Mouse (Mus musculus) stomach, postnatal 0 days (tissue): ENCODE data around the gene Cttnbp2. TPM values are rescaled to one million over a fixed set of nuclear protein-coding genes. Genes with fewer than 3 reads are reported as not detected.

Source experiments
- ATAC-seq: fragments of 200-750 bp; cut with Nextera tagmentation; 2 replicates; pipeline ENCODE4 v1.8.0; 2017; ENCODE audit not compliant: low FRiP score, low TSS enrichment
- DNase-seq: peaks from one replicate; pipeline ENCODE4 v3.0.0-alpha.2; 2016; ENCODE audit warnings: low spot score
- H3K27ac ChIP-seq: fragments of 300-500 bp; sonication (generic); replicated peaks from 2 replicates; pipeline ENCODE4 v1.5.1; 2014; ENCODE audit warnings: mild to moderate bottlenecking, control low read depth
- H3K27me3 ChIP-seq: fragments of 300-500 bp; sonication (generic); 2 replicates; pipeline ENCODE4 v1.6.1; 2014; ENCODE audit warnings: low read length; ENCODE audit not compliant: control insufficient read depth, insufficient read depth
- H3K36me3 ChIP-seq: fragments of 300-500 bp; sonication (generic); 2 replicates; pipeline ENCODE4 v1.6.1; 2014; ENCODE audit warnings: low read length, mixed read lengths; ENCODE audit not compliant: control insufficient read depth, insufficient read depth
- H3K4me1 ChIP-seq: fragments of 300-500 bp; sonication (generic); replicated peaks from 2 replicates; pipeline ENCODE4 v1.6.1; 2014; ENCODE audit warnings: antibody characterized with exemption; ENCODE audit not compliant: control insufficient read depth, insufficient read depth
- H3K4me2 ChIP-seq: fragments of 300-500 bp; sonication (generic); replicated peaks from 2 replicates; pipeline ENCODE4 v1.6.1; 2014; ENCODE audit warnings: low read depth, mild to moderate bottlenecking, control low read depth, moderate library complexity
- H3K4me3 ChIP-seq: fragments of 300-500 bp; sonication (generic); 2 replicates; pipeline ENCODE4 v1.5.1; 2014; ENCODE audit warnings: low read depth, low read length, control low read depth
- H3K9ac ChIP-seq: fragments of 300-500 bp; sonication (generic); 2 replicates; pipeline ENCODE4 v1.6.1; 2014; ENCODE audit warnings: mild to moderate bottlenecking, low read length, control low read depth, mixed read lengths
- H3K9me3 ChIP-seq: fragments of 300-500 bp; sonication (generic); 2 replicates; pipeline ENCODE4 v1.6.1; 2016; ENCODE audit warnings: low read length; ENCODE audit not compliant: control insufficient read depth
- CTCF ChIP-seq: IDR thresholded peaks from 2 replicates; pipeline ENCODE4 v1.5.1; 2016; ENCODE audit warnings: antibody characterized with exemption, low read depth, mild to moderate bottlenecking, moderate library complexity
- EP300 ChIP-seq: optimal IDR thresholded peaks from 2 replicates; pipeline ENCODE3; 2016; ENCODE audit warnings: antibody characterized with exemption
- WGBS: fragments of 180-500 bp; shearing (Covaris S2); extraction: QIAGEN DNeasy Blood & Tissue Kit; methylation state at CpG from one replicate; pipeline ENCODE4 v1.1.7; 2014; 5-methylcytosine and 5-hydroxymethylcytosine counted together
- microRNA-seq: library from miRNA; unstranded; fragments of <30 nt; microRNA quantifications from one replicate; pipeline ENCODE4, GENCODE M21; 2016
- polyA plus RNA-seq: library from polyadenylated mRNA; unstranded; fragments of >200 nt; fragmentation: Nextera tagmentation; extraction: Ambion mirVana; gene quantifications from 2 replicates; pipeline ENCODE4 v1.2.1, GENCODE M21; 2015

Gene Cttnbp2
- polyA plus RNA-seq, 1 experiment from 2014 or later: 4.4 TPM

DNA sequence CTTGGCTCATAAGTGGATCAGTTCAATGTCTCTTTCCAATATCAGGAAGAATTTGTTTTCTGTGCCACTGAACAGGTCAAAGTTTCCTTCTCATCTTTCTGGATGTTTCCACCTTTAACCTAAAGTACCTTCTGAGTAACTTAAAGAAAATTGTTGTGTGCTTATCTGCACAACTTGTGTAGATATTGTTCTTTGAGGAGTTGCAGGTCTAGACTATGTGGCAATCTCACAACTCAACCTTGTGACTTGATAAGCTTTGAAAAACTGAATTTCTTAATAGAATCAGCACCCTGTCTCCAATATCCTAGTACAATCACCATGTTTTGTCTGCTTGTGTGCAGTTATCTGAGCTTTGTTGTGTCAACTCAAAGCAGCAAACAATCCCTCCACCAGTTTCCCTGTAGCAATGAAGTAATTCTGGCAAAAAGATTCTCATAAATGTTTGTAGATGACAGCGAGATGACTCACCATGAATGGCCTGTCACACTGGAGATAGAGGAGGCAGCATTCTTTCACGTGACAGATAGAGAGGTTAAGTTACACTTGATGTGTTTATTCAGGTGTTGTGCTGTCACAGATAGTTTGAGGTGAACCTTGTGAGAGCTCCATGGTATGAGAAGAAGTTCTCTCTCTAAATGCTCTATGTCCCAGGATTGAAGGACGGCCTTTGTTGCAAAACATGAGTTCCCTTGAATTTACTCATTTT lies 165.3 kb downstream of the Cttnbp2 start:
- no peak overlapping the region for H3K9ac ChIP-seq
- no peaks in the 10 kb centered on the region for H3K9me3 ChIP-seq
- no peak overlapping the region for H3K4me3 ChIP-seq
- no peak overlapping the region for H3K4me2 ChIP-seq
- TF ChIP-seq CTCF (no peak), EP300 (no peak)
- WGBS: 55% methylated on average over 3 of the region's 3 CpGs
- H3K27ac ChIP-seq: no peak overlapping the region
- DNase-seq: no peak
- H3K27me3 ChIP-seq: no peaks in the 10 kb centered on the region
- H3K36me3 ChIP-seq: no peaks in the 10 kb centered on the region
- no peak for ATAC-seq
- no peaks in the 10 kb centered on the region for H3K4me1 ChIP-seq

DNA sequence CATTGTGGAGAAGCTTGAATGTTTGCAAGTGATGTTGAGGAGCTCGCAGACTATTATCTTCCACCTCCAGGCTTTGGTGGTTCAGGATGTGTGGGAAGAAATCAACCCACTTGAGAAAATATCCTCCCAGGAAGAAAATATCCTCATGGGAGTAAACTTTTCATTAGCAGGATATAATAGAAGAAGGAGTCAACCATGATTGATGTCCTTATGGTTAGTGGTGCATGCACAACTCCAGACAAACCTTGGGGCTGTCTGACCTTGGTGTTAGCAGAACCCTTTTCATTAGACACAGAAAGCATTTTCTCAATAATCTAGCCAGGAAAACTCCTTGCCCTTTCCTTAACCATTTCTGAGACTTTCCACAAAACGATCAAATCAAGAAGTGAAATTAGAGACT lies 170.4 kb downstream of the Cttnbp2 start:
- WGBS: 87% methylated on average over 2 of the region's 2 CpGs
- DNase-seq (no peak), ATAC-seq (no peak)

DNA sequence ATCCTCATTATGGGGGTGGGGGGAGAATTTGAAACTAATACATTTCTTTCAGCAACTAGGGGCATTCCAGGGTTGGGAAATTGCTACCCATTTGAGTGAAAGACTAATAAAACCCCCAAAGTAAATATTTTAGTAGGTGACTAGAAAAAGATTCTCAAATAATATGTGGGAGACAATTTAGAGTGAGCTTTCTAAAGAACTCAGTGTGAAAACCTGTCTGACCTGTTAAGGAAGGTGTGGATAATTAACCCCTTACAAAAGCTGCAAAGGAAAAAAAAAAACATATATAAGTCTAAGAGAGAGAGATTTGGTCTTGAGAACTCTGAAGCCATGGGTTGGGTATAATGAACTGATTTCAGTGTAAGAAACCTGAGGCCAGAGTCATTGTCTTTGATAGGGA lies 176.3 kb downstream of the Cttnbp2 start:
- H3K27me3 ChIP-seq: no peaks in the 10 kb centered on the region
- H3K27ac ChIP-seq: no peak overlapping the region
- no peak overlapping the region for H3K4me3 ChIP-seq
- no peaks in the 10 kb centered on the region for H3K36me3 ChIP-seq
- DNase-seq (no peak), ATAC-seq (no peak)
- no peak overlapping the region for H3K4me2 ChIP-seq
- TF ChIP-seq EP300 (no peak), CTCF (no peak)
- no peaks in the 10 kb centered on the region for H3K4me1 ChIP-seq
- no peaks in the 10 kb centered on the region for H3K9me3 ChIP-seq
- no peak overlapping the region for H3K9ac ChIP-seq

More for the DNA sequence above, 170.4 kb downstream of the Cttnbp2 start:
- Histone ChIP-seq H3K9ac (no peak overlapping the region), H3K9me3 (no peaks in the 10 kb centered on the region), H3K4me2 (no peak overlapping the region), H3K4me1 (no peaks in the 10 kb centered on the region), H3K27ac (no peak overlapping the region), H3K36me3 (no peaks in the 10 kb centered on the region), H3K4me3 (no peak overlapping the region), H3K27me3 (no peaks in the 10 kb centered on the region)
- no peak for TF ChIP-seq EP300
- no peak for TF ChIP-seq CTCF

GRCm38 (mm10) chr6:18335393-18335792 lies 179.2 kb downstream of the Cttnbp2 start:
- H3K4me1 ChIP-seq: no peaks in the 10 kb centered on the region
- no peak overlapping the region for H3K27ac ChIP-seq
- WGBS: 78% methylated on average over 3 of the region's 3 CpGs
- TF ChIP-seq CTCF (no peak), EP300 (no peak)
- ATAC-seq: no peak
- H3K4me2 ChIP-seq: no peak overlapping the region
- no peak overlapping the region for H3K4me3 ChIP-seq
- H3K27me3 ChIP-seq: no peaks in the 10 kb centered on the region
- no peaks in the 10 kb centered on the region for H3K9me3 ChIP-seq
- DNase-seq: no peak
- no peak overlapping the region for H3K9ac ChIP-seq
- H3K36me3 ChIP-seq: no peaks in the 10 kb centered on the region

- DNase-seq (no peak), ATAC-seq (no peak)
- no peak overlapping the region for H3K4me3 ChIP-seq
- no peak overlapping the region for H3K27ac ChIP-seq
- no peaks in the 10 kb centered on the region for H3K36me3 ChIP-seq
- WGBS: 81% methylated on average over 1 of the region's 1 CpGs
- no peak overlapping the region for H3K4me2 ChIP-seq
- no peak for TF ChIP-seq CTCF
- no peak for TF ChIP-seq EP300
- no peaks in the 10 kb centered on the region for H3K27me3 ChIP-seq
- no peaks in the 10 kb centered on the region for H3K9me3 ChIP-seq
- H3K4me1 ChIP-seq: no peaks in the 10 kb centered on the region
- H3K9ac ChIP-seq: no peak overlapping the region
These were observed 191.7 kb downstream of the Cttnbp2 start for GRCm38 (mm10) chr6:18322950-18323349.

Small RNAs within 50 kb of the gene (microRNA-seq; reads per million reads assigned to microRNA genes)
- gene Gm26233: not detected
